Mouse (Mus musculus) cerebellum, adult 2 months (tissue): ENCODE results near the gene Tdo2. TPM values are rescaled to one million over a fixed set of nuclear protein-coding genes. Genes with fewer than 3 reads are reported as not detected.

ENCODE experiments used
- DNase-seq, 2 experiments: peaks; one replicate each; pipeline ENCODE4 v3.0.0; 2021
- H3K27ac ChIP-seq: fragments of 200-500 bp; 2 replicates; pipeline ENCODE4 v1.5.1; 2012; ENCODE audit warnings: low read length, control low read depth, inconsistent platforms; ENCODE audit not compliant: insufficient read depth
- H3K27me3 ChIP-seq: fragments of 200-500 bp; 2 replicates; pipeline ENCODE4 v1.6.1; 2012; ENCODE audit warnings: inconsistent platforms, mild to moderate bottlenecking, low read length, moderate library complexity; ENCODE audit not compliant: control insufficient read depth, insufficient read depth
- H3K4me1 ChIP-seq: fragments of 200-500 bp; 2 replicates; pipeline ENCODE4 v1.6.1; 2011; ENCODE audit warnings: low read length; ENCODE audit not compliant: control insufficient read depth, insufficient read depth
- H3K4me3 ChIP-seq: fragments of 200-500 bp; replicated peaks from 2 replicates; pipeline ENCODE3; 2011; ENCODE audit warnings: mild to moderate bottlenecking, low read depth, low read length, control low read depth; ENCODE audit not compliant: insufficient read depth
- CTCF ChIP-seq: fragments of 200-500 bp; IDR thresholded peaks from 2 replicates; pipeline ENCODE4 v1.5.1; 2011; ENCODE audit warnings: low read depth, mild to moderate bottlenecking, control low read depth, low read length, moderate library complexity, borderline replicate concordance; ENCODE audit not compliant: insufficient read depth
- POLR2A ChIP-seq: fragments of 200-500 bp; IDR thresholded peaks from 2 replicates; pipeline ENCODE4 v1.6.1; 2011; ENCODE audit warnings: low read length, control low read depth, borderline replicate concordance; ENCODE audit not compliant: insufficient read depth
- WGBS: fragments of 180-500 bp; shearing (Covaris S2); methylation state at CpG from one replicate; pipeline ENCODE4 v1.1.7; 2018; 5-methylcytosine and 5-hydroxymethylcytosine counted together
- polyA plus RNA-seq: library from polyadenylated mRNA; depleted of rRNA; stranded (reverse); fragments of >200 nt; gene quantifications from 2 replicates; pipeline ENCODE4 v1.2.3, GENCODE M21; 2012

Tdo2 gene
- polyA plus RNA-seq, 1 experiment, result 3.2 TPM

DNA sequence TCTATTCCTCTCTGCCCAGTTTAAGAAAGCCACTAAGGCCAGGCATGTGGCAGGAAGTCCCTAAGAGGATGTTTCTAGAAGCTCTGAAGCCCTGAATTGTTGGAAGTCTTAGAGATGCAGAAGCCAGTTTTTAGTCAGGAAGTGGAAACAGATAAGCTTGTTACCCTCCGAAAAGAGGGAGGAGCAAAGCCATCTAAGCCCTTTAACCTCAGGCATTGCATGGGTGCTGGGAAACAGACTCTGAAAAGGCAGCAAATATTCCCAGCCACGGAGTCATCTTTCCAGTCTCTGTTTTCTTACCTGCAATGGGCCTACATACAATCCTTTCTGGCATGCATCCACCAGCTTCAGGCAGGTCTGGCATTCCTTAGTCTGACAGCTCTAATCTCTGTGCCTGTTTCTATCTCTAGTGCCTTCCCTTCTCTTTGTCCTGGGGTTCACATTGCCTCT, 13.7 kb upstream of the Tdo2 start:
- DNase-seq, result no peak
- H3K27me3 ChIP-seq, result no peaks in the 10 kb centered on the region
- 59% methylated on average over 2 of the region's 2 CpGs for WGBS
- TF ChIP-seq POLR2A (no peak), CTCF (no peak)
- H3K4me3 ChIP-seq, result no peak overlapping the region
- H3K4me1 ChIP-seq, result no peaks in the 10 kb centered on the region
- H3K27ac ChIP-seq, result no peak overlapping the region

DNA sequence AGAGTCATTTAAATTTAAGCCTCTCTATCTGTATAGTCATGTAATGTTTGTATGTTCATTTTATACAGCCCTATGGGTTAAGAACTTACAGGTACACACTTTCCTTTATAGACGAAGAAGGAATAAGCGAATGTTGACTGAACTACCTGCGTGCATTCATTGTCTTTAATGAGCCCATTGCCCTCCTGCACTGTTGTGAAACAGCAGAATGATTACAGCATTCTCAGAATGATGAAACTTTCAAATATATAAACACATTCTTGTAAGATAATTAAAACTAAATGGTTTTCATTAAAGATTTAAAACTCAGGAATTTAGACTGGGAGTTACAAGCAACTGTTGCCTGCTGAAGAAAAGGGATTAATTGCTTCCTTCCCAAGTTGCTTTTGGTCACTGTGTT, 11.6 kb upstream of the Tdo2 start:
- Histone ChIP-seq H3K4me3 (no peak overlapping the region), H3K27ac (no peak overlapping the region), H3K4me1 (no peaks in the 10 kb centered on the region), H3K27me3 (no peaks in the 10 kb centered on the region)
- WGBS, result 95% methylated on average over 3 of the region's 3 CpGs
- no peak for DNase-seq
- TF ChIP-seq CTCF, result no peak
- TF ChIP-seq POLR2A, result no peak

DNA sequence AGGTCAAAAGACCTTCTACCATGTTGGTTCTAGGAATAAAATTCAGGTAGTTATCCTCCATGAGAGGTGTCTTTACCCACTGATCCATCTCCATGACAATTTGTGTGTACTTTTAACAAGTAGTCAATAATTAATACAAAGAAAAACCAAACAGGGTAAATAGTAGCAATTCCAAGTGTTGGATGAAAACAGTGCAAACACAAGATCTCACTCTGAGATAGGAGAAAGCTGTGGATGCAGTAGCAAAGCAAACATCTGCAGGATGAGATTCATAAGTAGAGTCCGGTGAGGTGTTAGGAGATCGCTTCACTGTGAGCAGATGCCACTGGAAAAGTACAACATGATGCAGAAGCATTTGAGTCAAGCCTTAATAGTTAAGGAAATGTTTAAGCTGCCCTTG, 10.1 kb upstream of the Tdo2 start:
- H3K27ac ChIP-seq, result no peak overlapping the region
- H3K27me3 ChIP-seq, result no peaks in the 10 kb centered on the region
- no peak for TF ChIP-seq CTCF
- no peak for TF ChIP-seq POLR2A
- DNase-seq, result no peak
- WGBS, result 100% methylated on average over 2 of the region's 2 CpGs
- no peaks in the 10 kb centered on the region for H3K4me1 ChIP-seq
- no peak overlapping the region for H3K4me3 ChIP-seq

DNA sequence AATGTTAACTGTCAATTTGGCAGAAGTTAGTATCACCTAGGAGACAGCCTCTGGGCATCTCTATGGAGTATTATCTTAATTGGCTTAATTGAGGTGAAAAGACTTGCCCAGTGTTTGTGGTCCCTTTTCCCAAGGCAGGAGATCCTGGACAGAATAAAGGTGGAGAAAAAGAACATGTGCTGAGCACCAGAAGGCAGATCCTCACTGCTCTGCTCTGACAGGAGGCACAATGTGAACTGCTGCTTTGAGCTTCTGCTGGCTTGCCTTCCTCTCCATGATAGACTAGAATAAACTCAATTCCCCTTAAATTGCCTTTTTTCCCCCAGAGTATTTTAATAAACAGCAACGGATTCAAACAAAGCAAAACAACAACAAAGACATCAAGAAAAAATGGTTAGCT, 9.1 kb upstream of the Tdo2 start:
- H3K27ac ChIP-seq, result no peak overlapping the region
- 23% methylated on average over 1 of the region's 1 CpGs for whole genome bisulfite sequencing

DNA sequence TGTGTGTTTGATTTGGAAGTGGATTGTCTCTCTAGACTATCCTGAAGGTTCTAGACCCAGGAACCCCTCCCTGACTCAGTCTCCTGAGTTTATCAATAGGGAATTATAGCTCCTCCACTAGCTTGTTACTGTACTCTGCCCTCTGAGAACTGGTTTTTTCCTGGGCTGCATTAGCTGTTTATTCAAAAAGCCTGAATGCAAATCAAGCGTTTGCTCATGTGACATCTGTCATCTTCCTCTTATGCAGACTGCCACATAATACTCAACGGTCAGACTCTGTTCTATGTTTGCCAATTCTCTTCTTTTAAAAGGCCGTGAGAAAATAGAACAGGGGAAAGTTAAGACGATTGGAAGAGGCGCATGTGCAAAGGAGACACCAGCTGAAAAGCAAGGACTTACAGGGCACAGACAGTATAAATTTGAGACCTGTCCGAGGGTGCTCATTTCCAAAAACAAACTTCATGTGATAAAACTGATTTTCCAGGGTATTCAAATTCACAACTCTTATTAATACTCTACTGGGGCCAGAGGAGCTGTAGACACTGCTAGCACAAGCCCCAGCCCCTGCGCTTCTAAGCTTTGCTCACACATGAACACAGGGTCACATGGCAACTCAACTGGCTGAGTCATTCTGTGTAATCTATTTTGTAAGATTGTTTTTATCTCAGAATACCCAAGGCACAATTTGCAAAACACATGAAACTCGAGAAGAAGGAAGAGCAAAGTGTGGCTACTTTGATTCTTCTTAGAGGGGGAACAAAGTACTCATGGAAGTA, 7.3 kb upstream of the Tdo2 start:
- H3K4me1 ChIP-seq, result no peaks in the 10 kb centered on the region
- H3K27me3 ChIP-seq, result no peaks in the 10 kb centered on the region
- DNase-seq, result no peak
- no peak for TF ChIP-seq POLR2A
- no peak for TF ChIP-seq CTCF
- no peak overlapping the region for H3K4me3 ChIP-seq
- H3K27ac ChIP-seq, result no peak overlapping the region
- WGBS, result 51% methylated on average over 8 of the region's 8 CpGs

More for the DNA sequence above, 9.1 kb upstream of the Tdo2 start:
- TF ChIP-seq POLR2A (no peak), CTCF (no peak)
- H3K4me3 ChIP-seq, result no peak overlapping the region
- DNase-seq, result no peak
- no peaks in the 10 kb centered on the region for H3K27me3 ChIP-seq
- no peaks in the 10 kb centered on the region for H3K4me1 ChIP-seq

DNA sequence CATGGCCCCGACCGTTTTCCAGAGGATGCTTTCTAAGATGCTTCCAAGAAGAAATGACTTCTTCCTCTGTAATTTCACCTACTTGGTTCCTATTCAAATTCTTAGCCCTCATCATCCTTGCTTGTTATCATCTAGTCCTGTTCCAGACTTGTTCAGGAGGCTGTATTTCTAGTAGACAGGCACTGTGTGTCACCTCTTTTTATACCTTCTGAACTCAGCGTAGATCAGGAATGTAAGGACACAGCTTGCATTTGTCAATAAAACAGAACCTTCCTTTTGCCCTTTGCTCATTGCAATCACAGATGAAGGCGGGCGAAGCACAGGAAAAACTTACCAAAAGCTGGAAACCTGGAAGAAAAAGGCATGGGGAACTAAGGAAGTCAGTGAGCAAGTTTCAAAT, 6.0 kb upstream of the Tdo2 start, which contains the start of gene Asic5:
Gene Asic5, plus strand, starts transcription at position 301 of the 400 bp plus-strand sequence.
- no peak within 1 kb of the TSS for H3K27ac ChIP-seq
- TF ChIP-seq CTCF (no peak), POLR2A (no peak)
- H3K27me3 ChIP-seq, result no peaks in the 10 kb centered on the region
- H3K4me3 ChIP-seq, result no peak within 1 kb of the TSS
- no peak for DNase-seq
- 87% methylated on average over 5 of the region's 5 CpGs for WGBS
- H3K4me1 ChIP-seq, result no peaks in the 10 kb centered on the region

DNA sequence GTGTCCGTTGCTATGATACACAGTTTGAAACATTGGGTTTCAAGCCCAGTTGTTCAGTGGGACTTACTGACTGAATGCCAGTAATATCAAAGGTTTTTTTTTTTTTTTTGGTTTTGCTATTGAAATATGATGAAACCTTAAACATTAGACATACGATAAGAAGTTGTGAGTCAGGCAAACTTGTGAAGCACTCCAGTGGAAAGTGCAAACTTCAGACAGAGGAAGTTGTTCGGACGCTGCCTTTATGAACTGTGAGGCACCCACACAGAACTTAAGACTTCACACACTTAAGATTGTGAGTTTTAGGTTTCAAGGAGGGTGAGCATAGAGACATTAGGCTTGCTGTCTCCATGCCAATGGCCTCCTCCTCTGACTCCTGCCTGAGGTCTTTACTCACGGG, 5.6 kb upstream of the Tdo2 start:
- no peak overlapping the region for H3K4me3 ChIP-seq
- no peak overlapping the region for H3K27ac ChIP-seq
- 82% methylated on average over 5 of the region's 5 CpGs for WGBS
- no peaks in the 10 kb centered on the region for H3K4me1 ChIP-seq
- H3K27me3 ChIP-seq, result no peaks in the 10 kb centered on the region
- no peak for DNase-seq
- no peak for TF ChIP-seq CTCF
- no peak for TF ChIP-seq POLR2A

DNA sequence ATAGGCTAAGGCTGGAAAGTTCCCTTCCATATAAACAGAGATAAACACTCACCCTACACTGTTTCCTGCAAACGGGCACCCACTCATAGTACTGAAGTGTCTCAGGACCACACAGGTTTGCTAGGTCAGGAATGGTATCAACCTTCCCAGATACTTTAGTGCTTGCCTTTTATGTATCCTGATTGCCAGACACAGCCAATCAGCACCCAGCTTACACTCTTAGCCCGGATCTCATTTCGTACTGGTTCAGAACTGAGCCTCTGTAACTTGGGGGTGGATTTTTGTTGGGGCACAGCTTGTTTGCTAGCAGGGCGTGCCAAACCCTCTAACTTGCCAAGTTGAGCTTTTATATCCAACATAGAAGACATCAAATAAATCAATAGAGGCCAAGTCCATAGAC, 395 bp downstream of the Tdo2 start:
- no peak for DNase-seq
- H3K4me3 ChIP-seq, result no peak overlapping the region
- H3K4me1 ChIP-seq, result no peaks in the 10 kb centered on the region
- no peaks in the 10 kb centered on the region for H3K27me3 ChIP-seq
- H3K27ac ChIP-seq, result no peak overlapping the region
- 76% methylated on average over 4 of the region's 4 CpGs for WGBS
- TF ChIP-seq POLR2A (no peak), CTCF (no peak)
